Mouse (Mus musculus): ENCODE data around the gene Btbd19.

Gene Btbd19

GRCm38 (mm10) chr4:117125348-117125909, at the start of gene Btbd19:
Btbd19 (minus strand) TSS chr4:117125725.
- peak; percentile 61 for DNase-seq

GRCm38 (mm10) chr4:117169936-117170335, 44.4 kb upstream of the Btbd19 start:
- no peak for DNase-seq

- DNase-seq = no peak
Observed at GRCm38 (mm10) chr4:117161183-117161582, 35.7 kb upstream of the Btbd19 start.

GRCm38 (mm10) chr4:117159666-117160065, 34.1 kb upstream of the Btbd19 start:
- DNase-seq = no peak

GRCm38 (mm10) chr4:117156372-117156771, 30.8 kb upstream of the Btbd19 start:
- no peak for DNase-seq

GRCm38 (mm10) chr4:117155792-117156355, 30.3 kb upstream of the Btbd19 start, which contains the start of gene Rps8:
Rps8 (minus strand) TSS chr4:117156243.
- DNase-seq = peak; percentile 95

GRCm38 (mm10) chr4:117155020-117155791, 29.7 kb upstream of the Btbd19 start:
- DNase-seq = no peak

- DNase-seq = no peak
Observed at GRCm38 (mm10) chr4:117152714-117153113, 27.2 kb upstream of the Btbd19 start.

- DNase-seq = no peak
Observed at GRCm38 (mm10) chr4:117151416-117151815, 25.9 kb upstream of the Btbd19 start.

- DNase-seq = no peak
Observed at GRCm38 (mm10) chr4:117150212-117150733, 24.7 kb upstream of the Btbd19 start.

GRCm38 (mm10) chr4:117149291-117150211, 24.0 kb upstream of the Btbd19 start:
- DNase-seq = no peak

- no peak for DNase-seq
Observed at GRCm38 (mm10) chr4:117148815-117149214, 23.3 kb upstream of the Btbd19 start.

GRCm38 (mm10) chr4:117148047-117148713, 22.7 kb upstream of the Btbd19 start:
- no peak for DNase-seq

- DNase-seq = peak; percentile 91
Observed at GRCm38 (mm10) chr4:117146176-117146575, 20.7 kb upstream of the Btbd19 start.

- DNase-seq = no peak
Observed at GRCm38 (mm10) chr4:117145248-117145647, 19.7 kb upstream of the Btbd19 start.

- DNase-seq = no peak
Observed at GRCm38 (mm10) chr4:117143023-117143422, 17.5 kb upstream of the Btbd19 start.

GRCm38 (mm10) chr4:117140613-117141012, 15.1 kb upstream of the Btbd19 start:
- DNase-seq = peak; percentile 38

- peak; percentile 71 for DNase-seq
Observed at GRCm38 (mm10) chr4:117139217-117139612, 13.7 kb upstream of the Btbd19 start.

- no peak for DNase-seq
Observed at GRCm38 (mm10) chr4:117138295-117139216, 13.0 kb upstream of the Btbd19 start.

GRCm38 (mm10) chr4:117136034-117136433, 10.5 kb upstream of the Btbd19 start:
- no peak for DNase-seq

GRCm38 (mm10) chr4:117134601-117134995, 9.1 kb upstream of the Btbd19 start:
- DNase-seq = no peak
